ENCODE assay signal across 15 mouse cellular contexts in the genomic region with DNA sequence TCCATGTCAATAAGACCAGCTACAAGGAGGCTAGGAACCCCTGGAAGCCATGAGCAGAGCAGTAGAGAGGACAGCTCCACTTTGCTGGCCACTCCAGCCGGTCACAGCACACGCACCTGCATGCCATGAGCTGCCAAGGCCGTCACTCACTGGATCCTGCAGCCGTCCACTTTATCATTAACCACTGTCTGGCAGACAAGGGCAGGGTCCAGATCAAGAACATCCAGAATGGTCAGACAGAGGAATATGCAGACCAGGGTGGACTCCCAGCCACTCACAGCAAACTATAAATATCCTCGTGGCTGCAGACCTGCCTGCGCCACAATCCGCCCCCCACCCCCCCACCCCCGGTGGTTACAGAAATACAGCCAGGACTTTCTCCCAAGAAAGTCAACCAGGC. TPM values are rescaled to one million over a fixed set of nuclear protein-coding genes. Genes with fewer than 3 reads are reported as not detected.
A peak's percentile ranks its signal among the peaks of the same experiment; 100 is the strongest.
DNase-seq lines count a peak whose midpoint lies in the region; ATAC-seq lines count a peak whose summit lies in the region.
"Had no signal": no experiment of that assay in that cellular context is flagged by ENCODE, and none has a peak within 500 bp of the region (broad histone marks: within the 10 kb centered on the region; RNA-seq: fewer than 3 reads in every experiment).

No protein-coding gene starts in this region.

- peaks cover 97% of the 10 kb centered on the region for H3K4me1 ChIP-seq in heart, embryonic 10.5 days
- H3K4me1 ChIP-seq in liver, embryonic 15.5 days (replicated peaks) = peaks cover 57% of the 10 kb centered on the region
- H3K4me1 ChIP-seq in midbrain, embryonic 11.5 days (ENCODE audit: control insufficient read depth, insufficient read depth, low read length) = peaks cover 26% of the 10 kb centered on the region
- H3K4me1 ChIP-seq in forebrain, embryonic 12.5 days = peaks cover 44% of the 10 kb centered on the region
- H3K4me1 ChIP-seq: megakaryocyte, embryonic 14.5 days had no signal

- WGBS in heart, embryonic 10.5 days = 36% methylated on average over 8 of the region's 8 CpGs
- 44% methylated on average over 8 of the region's 8 CpGs for WGBS in liver, embryonic 15.5 days (ENCODE audit: insufficient replicate concordance)
- WGBS in midbrain, embryonic 11.5 days = 90% methylated on average over 8 of the region's 8 CpGs
- WGBS in forebrain, embryonic 12.5 days = 83% methylated on average over 8 of the region's 8 CpGs

- no peak for DNase-seq in heart, embryonic 10.5 days (ENCODE audit: low spot score)
- no peak for DNase-seq in heart, postnatal 10 days
- DNase-seq in kidney, adult 11 months = peak; percentile 90
- peak; percentile 81 for DNase-seq in kidney, postnatal 14 days
- no peak for DNase-seq in midbrain, embryonic 11.5 days (ENCODE audit: low spot score, missing footprints)
- no peak for DNase-seq in cerebellum, adult 11-12 months
- DNase-seq: adrenal gland, postnatal 14 days; B cell, adult 2 months; cerebellum, postnatal 10 days; left cerebral cortex, postnatal 4 days had no signal

- peak; percentile 72 for ATAC-seq in liver, embryonic 15.5 days (ENCODE audit: insufficient read depth)
- no peak for ATAC-seq in midbrain, embryonic 11.5 days (ENCODE audit: low FRiP score)
- no peak for ATAC-seq in forebrain, embryonic 12.5 days (ENCODE audit: low FRiP score)
- ATAC-seq: inflammation-experienced regulatory T-cells, adult 6 months had no signal

- H3K4me3 ChIP-seq in heart, embryonic 10.5 days = no peak overlapping the region
- no peak overlapping the region for H3K4me3 ChIP-seq in liver, embryonic 15.5 days (replicated peaks)
- no peak overlapping the region for H3K4me3 ChIP-seq in midbrain, embryonic 11.5 days (ENCODE audit: low read depth, low read length)
- H3K4me3 ChIP-seq in forebrain, embryonic 12.5 days (replicated peaks) = no peak overlapping the region
- H3K4me3 ChIP-seq: lung, embryonic 15.5 days; megakaryocyte, embryonic 14.5 days had no signal

- no peak overlapping the region for H3K4me2 ChIP-seq in liver, embryonic 15.5 days
- no peak overlapping the region for H3K4me2 ChIP-seq in midbrain, embryonic 11.5 days
- no peak overlapping the region for H3K4me2 ChIP-seq in forebrain, embryonic 12.5 days
- H3K4me2 ChIP-seq: lung, embryonic 15.5 days had no signal

- intact Hi-C loops in heart, postnatal 10 days (cut with DNase I) = no loop called here

- no peaks in the 10 kb centered on the region for H3K27me3 ChIP-seq in heart, embryonic 10.5 days (ENCODE audit: insufficient read depth, poor library complexity, severe bottlenecking)
- H3K27me3 ChIP-seq in liver, embryonic 15.5 days = no peaks in the 10 kb centered on the region
- no peaks in the 10 kb centered on the region for H3K27me3 ChIP-seq in midbrain, embryonic 11.5 days (ENCODE audit: control insufficient read depth, insufficient read depth, low read length)
- no peaks in the 10 kb centered on the region for H3K27me3 ChIP-seq in forebrain, embryonic 12.5 days
- H3K27me3 ChIP-seq: lung, embryonic 15.5 days; megakaryocyte, embryonic 14.5 days had no signal

- peak overlapping the region; percentile 49; the same call in 1 of the 2 replicates for H3K27ac ChIP-seq in heart, embryonic 10.5 days
- H3K27ac ChIP-seq in liver, embryonic 15.5 days (replicated peaks) = peak overlapping the region; percentile 38
- no peak overlapping the region for H3K27ac ChIP-seq in midbrain, embryonic 11.5 days (ENCODE audit: low read depth, low read length)
- no peak overlapping the region for H3K27ac ChIP-seq in forebrain, embryonic 12.5 days
- H3K27ac ChIP-seq: lung, embryonic 15.5 days had no signal

- no peaks in the 10 kb centered on the region for H3K9me3 ChIP-seq in heart, embryonic 10.5 days
- H3K9me3 ChIP-seq in liver, embryonic 15.5 days (replicated peaks) = no peaks in the 10 kb centered on the region
- H3K9me3 ChIP-seq in midbrain, embryonic 11.5 days (ENCODE audit: control insufficient read depth, low read length) = no peaks in the 10 kb centered on the region
- no peaks in the 10 kb centered on the region for H3K9me3 ChIP-seq in forebrain, embryonic 12.5 days
- H3K9me3 ChIP-seq: lung, embryonic 15.5 days; megakaryocyte, embryonic 14.5 days had no signal

- peaks cover 7% of the 10 kb centered on the region; the same call in 1 of the 2 replicates for H3K36me3 ChIP-seq in heart, embryonic 10.5 days
- H3K36me3 ChIP-seq in liver, embryonic 15.5 days (replicated peaks) = no peaks in the 10 kb centered on the region
- H3K36me3 ChIP-seq in midbrain, embryonic 11.5 days (ENCODE audit: control insufficient read depth, insufficient read depth, low read length) = no peaks in the 10 kb centered on the region
- H3K36me3 ChIP-seq in forebrain, embryonic 12.5 days (replicated peaks) = no peaks in the 10 kb centered on the region
- H3K36me3 ChIP-seq: lung, embryonic 15.5 days had no signal

- no peak overlapping the region for H3K9ac ChIP-seq in liver, embryonic 15.5 days
- H3K9ac ChIP-seq in midbrain, embryonic 11.5 days (ENCODE audit: low read length) = no peak overlapping the region
- no peak overlapping the region for H3K9ac ChIP-seq in forebrain, embryonic 12.5 days
- H3K9ac ChIP-seq: lung, embryonic 15.5 days had no signal

RNA-seq across cellular contexts. Expression of a gene that starts 31.7 kb away (rescaled TPM):
- 9.4 and 11.1 TPM in 2 replicates for polyA plus RNA-seq in heart, embryonic 10.5 days (2016; fragmentation: Nextera tagmentation; extraction: Ambion mirVana)
- total RNA-seq in heart, postnatal 10 days (2021) = 10 to 100 TPM; 24.2 to 31.8 TPM
- 2.7 and 2.8 TPM in 2 replicates for polyA plus RNA-seq in liver, embryonic 15.5 days (2015; fragmentation: Nextera tagmentation; extraction: Ambion mirVana)
- 4.7 and 4.9 TPM in 2 replicates for polyA plus RNA-seq in midbrain, embryonic 11.5 days (2014; fragmentation: Nextera tagmentation; extraction: Ambion mirVana)
- polyA plus RNA-seq in forebrain, embryonic 12.5 days (2016; fragmentation: Nextera tagmentation; extraction: Ambion mirVana) = 3.5 and 4.6 TPM in 2 replicates

RNA-seq across cellular contexts. Expression of a gene that starts 31.9 kb away (rescaled TPM):
- polyA plus RNA-seq in heart, embryonic 10.5 days (2016; fragmentation: Nextera tagmentation; extraction: Ambion mirVana) = 5.8 and 8.2 TPM in 2 replicates
- 1 to 10 TPM; 1.8 to 2.6 TPM for total RNA-seq in heart, postnatal 10 days (2021)
- 1.9 and 2.9 TPM in 2 replicates for polyA plus RNA-seq in liver, embryonic 15.5 days (2015; fragmentation: Nextera tagmentation; extraction: Ambion mirVana)
- 4.6 and 4.7 TPM in 2 replicates for polyA plus RNA-seq in midbrain, embryonic 11.5 days (2014; fragmentation: Nextera tagmentation; extraction: Ambion mirVana)
- 7.3 and 7.5 TPM in 2 replicates for polyA plus RNA-seq in forebrain, embryonic 12.5 days (2016; fragmentation: Nextera tagmentation; extraction: Ambion mirVana)

Comparison
In these comparisons a context has a peak if more than half of its experiments do, and no peak if none do; other contexts are left out.
1. DNase-seq: peak in kidney, adult 11 months (single experiment) and kidney, postnatal 14 days (single experiment); none in heart, embryonic 10.5 days (single experiment), heart, postnatal 10 days (0 of 2), midbrain, embryonic 11.5 days (single experiment) and cerebellum, adult 11-12 months (single experiment).
2. H3K27ac ChIP-seq: peak in heart, embryonic 10.5 days (single experiment) and liver, embryonic 15.5 days (single experiment); none in midbrain, embryonic 11.5 days (single experiment) and forebrain, embryonic 12.5 days (single experiment).